Mouse (Mus musculus) CH12F3 (cell line): ENCODE data around the gene Gli3.

Experiments used
- in situ Hi-C: fragments of 300-500 bp; cut with MboI; formaldehyde crosslinking; loops from 2 replicates; pipeline ENCODE4 v1.14.3; 2020; ENCODE audit warnings: low sequenced_read_pairs

Gene Gli3

DNA sequence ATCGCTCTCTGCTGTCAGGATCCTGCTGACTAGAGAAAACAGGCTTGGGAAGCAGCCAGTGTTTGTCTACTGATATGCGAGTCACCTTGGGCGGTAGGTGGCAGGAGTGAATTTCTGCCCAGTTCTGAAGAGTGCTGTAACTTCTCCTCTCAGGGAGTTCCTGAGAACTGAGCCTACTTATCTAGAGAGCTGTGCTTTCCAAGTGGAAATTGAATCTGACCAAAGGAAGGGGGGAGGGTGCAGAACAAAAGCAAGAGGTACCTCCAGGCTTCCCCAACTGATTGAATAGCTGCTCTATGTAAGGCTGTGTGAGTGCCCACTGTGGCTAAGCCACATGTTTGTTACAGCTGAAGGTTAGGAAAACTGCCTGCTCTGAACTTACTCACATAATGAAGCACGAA is 244.4 kb downstream of the Gli3 start:
- in situ Hi-C loops = no loop called here

DNA sequence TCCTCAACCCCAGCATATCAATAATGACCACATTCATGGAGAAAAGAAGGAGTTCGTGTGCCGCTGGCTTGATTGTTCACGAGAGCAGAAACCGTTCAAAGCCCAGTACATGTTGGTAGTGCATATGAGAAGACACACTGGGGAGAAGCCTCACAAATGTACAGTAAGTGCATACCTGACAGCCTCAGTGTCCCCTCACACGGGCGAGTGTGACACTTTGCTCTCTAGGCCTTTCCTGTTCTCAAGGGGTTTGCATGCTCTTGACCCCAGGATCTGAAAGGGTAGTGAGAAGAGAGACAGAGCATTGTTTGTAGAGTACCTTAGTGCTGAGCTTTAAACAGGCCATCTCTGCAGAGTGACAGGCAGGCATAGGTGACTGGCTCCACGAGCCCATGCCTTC is 250.5 kb downstream of the Gli3 start:
- in situ Hi-C loops = no loop called here

DNA sequence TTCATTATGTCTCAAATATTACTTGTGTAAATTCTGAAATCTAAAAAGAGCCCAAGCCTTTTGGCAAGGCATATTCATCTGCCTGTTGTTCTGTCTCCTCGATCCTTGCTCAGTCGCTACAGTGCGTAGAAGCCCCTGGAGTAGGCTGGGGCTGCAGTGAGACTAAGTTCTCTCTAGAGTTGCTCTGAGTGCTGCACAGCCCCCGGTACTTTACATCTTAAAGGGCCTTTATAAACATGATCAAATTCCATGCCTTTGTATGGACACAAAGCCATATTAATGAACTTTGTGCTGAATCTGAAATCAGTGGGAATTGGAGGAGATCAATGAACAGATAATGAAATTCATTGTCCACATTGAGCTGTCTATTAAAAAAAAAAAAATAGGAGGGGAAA is 251.3 kb downstream of the Gli3 start:
- in situ Hi-C loops = no loop called here

DNA sequence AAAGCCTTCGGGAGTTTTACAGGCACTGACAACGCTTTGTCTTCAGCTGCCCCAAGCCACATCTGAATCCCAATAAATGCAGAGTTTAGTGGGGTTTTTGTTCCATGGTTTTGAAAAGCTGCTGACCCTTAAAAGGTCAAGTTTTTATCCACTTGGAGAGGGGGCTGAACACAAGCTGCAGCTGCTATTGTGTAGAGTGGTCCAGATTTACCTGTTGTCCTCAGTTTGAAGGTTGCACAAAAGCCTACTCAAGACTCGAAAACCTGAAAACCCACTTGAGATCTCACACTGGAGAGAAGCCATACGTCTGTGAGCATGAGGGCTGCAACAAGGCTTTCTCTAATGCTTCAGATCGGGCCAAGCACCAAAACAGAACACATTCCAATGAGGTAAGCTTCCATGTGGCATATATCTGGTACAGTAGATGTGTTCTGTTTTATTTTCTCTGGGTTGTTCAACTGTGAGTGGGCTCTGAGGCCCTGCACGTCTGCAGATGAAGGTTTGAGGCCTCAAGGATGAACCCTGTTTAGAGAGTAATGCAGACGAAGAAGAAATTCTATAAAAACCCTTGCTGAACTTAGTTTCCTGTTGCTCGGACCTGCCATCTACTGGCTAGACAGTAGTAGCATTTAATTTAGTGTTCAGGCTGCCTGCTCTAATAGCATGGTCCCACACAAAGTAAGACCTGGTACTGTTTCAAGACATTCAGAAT is 251.8 kb downstream of the Gli3 start:
- in situ Hi-C loops = no loop called here

DNA sequence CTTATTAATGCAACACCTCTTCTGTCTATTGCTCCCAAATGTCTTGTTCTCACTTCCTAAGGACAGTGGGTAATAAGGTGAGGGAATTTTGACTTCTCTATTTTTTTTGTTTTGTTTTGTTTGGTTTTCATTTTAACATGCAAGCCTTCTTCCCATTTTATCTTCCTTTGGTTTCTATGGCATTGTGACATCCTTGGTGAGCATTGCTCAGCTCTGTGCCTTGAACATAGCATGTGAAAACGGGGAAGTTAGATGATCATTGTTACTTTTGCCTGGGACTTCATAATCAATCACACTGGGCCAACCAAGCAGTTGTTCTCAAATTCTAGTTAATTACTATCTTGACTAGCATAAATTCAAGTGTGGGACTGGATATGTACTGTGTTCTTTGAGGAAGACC is 258.4 kb downstream of the Gli3 start:
- in situ Hi-C loops = no loop called here

DNA sequence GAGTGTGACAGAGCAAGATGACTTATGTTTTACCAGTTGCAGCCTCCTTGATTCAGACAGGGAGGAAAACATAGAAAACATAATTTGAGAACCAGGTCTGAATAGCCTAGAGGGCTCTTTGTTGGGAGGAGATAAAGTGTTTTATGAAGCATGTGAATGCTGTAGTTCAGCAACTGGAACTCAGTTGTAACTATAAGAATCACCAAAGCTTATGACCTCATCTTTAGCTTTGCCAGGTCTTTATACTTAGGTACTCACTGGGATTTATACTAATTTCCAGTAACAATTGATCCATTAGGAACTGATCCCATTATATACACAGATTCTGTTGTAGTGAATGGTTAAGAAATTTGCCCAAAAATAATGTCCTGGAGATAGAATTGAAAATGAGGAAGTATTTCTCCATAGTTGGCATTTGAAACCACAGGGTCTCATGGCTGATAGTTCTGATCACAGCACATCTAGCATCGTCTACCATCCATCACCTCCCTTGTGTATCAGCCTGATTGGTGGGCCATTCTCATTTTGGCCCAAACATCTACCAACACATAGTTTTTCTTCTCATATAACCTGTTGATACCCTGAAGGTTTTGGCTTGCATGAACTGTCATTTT is 259.8 kb downstream of the Gli3 start:
- in situ Hi-C loops = no loop called here

DNA sequence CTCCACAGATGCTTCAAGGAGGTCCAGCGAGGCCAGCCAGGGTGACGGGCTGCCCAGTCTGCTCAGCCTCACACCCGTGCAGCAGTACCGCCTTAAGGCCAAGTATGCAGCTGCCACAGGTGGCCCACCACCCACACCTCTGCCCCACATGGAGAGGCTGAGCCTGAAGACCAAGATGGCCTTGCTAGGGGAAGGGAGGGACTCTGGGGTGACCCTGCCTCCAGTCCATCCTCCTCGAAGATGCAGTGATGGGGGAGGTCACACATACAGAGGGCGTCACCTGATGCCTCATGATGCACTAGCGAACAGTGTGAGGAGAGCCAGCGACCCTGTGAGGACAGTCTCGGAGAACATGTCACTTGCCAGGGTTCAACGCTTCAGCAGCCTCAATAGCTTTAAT is 261.7 kb downstream of the Gli3 start:
- in situ Hi-C loops = no loop called here

DNA sequence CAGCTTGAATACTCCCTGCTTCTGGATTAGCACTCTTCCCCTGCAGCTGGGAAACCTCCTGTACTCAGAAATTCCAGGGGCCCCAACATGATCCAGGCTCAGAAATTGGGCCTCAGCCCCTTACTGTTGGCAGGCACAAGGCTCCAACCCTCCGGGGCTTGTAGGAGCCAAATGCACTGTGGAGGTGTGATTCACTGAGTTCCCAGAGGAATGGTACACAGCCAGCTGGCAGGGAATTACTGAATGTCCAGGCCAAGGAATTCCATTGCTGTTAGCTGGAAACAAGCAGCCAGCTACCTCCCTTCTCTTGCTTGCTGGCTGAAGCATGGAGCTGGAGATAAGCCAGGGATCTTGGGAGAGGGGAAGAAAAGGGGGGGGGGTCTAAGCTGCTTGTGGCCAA is 278.7 kb downstream of the Gli3 start:
- in situ Hi-C loops = no loop called here

DNA sequence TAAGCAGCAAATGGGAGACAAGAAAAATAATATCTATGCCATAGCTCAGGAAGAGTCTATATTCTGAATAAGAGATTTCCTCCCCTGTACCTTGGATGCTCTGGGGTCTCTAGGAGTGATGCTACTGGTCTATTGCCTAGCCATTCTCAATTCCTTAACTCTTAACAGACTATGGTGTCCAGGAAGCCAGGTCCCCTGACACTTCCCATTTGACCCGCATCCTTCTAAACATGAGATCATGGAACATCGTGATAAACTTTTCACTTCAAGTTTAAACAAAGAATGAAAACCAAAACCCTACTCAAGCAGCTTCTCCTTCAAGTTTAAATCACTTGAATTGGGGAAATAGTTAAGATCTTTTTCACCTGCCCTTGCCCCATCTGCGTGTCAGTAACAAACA is 279.3 kb downstream of the Gli3 start:
- in situ Hi-C loops = no loop called here

DNA sequence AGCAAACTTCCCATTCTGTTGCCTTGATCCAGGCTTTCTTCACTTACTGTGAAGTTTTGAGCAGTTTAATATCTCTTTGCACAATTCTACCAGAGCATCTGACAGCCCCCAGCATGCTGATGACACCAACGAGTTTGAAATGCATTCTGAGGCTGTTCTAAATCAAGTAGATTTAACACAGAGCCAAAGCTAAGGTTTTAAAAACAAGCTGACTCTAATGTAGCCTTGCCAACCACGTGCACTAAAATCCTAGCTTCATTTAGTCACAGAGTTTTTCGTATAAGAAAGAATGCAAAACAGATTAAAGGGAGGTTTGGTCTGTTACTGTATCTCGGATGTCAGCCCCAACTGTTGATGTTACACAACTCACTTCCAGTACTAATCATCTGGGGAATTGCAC is 279.7 kb downstream of the Gli3 start:
- in situ Hi-C loops = no loop called here

DNA sequence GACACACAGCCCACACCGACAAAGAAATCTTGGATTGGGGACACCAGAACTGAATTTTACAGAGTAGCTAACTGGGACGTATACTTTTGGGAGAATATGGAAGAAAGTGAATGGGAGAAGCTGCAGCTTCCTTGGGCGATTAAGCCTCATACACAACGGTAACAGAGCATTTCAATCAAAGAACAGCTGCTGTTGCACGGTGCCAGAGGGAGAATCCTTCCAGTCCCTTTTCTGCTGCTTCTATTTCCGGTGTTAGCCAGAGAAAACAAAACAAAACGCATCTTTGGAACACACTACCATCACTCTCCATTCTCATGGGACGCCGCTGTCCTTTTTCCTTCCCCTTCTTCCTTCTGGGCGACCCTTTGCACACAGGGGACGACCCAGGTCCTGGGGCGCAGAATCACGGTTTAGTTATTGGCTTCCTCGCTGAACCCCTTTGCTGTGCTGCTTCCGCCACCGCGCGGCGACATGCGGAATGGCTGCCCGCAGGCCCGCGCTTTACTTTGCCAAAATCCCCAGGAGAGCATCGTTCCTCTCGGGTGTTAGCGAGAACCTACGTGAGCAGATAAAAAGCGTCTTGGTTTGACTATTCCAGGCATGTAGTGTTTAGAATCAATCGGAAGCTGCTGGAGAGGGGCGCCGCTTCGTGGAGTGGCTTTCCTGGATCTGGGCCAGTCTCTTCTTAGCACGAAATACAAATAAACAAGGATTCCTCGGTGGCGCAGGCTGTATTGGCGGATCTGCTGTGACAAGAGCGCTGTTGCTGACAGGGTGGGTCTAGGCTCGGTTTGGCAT is 296.0 kb downstream of the Gli3 start:
- in situ Hi-C loops = no loop called here

DNA sequence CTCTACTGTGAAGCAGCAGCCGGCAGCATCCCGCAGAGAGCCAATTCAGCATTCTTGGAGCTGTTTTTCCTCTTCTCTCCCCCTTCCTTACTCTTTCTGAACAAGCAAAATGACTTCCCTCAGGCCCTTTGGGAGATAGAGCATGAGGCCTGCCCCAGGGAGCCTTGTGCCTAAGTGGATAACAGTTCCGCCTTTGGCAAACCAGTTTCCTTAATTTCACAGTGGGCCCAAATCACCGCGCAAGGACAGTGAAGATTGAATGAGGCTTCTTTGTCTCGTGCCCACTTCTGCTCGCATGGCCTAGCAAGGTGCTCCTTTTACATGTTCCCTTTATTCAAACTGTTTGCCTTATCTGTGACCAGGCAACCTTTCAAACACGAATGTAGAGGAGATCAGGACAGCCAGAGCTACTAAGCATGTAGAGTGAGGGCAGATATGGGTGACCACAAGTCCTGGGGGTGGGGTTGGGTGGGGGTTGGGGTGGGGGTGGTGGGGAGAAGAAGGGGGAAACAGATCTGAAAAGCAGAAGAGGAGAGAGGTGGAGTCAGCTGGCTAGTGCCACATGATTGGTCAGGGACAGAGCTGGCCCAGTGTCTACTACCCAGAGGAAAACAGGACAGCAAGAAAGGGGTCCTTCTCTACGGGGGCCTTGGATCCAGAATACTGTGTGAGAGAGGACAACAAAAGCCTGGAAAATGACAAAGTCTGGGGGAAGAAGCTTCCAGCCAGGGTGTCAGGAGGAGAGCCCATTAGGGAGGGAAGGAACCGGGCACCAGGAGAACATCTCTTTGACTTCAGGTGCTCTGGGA is 296.8 kb downstream of the Gli3 start:
- in situ Hi-C loops = no loop called here

DNA sequence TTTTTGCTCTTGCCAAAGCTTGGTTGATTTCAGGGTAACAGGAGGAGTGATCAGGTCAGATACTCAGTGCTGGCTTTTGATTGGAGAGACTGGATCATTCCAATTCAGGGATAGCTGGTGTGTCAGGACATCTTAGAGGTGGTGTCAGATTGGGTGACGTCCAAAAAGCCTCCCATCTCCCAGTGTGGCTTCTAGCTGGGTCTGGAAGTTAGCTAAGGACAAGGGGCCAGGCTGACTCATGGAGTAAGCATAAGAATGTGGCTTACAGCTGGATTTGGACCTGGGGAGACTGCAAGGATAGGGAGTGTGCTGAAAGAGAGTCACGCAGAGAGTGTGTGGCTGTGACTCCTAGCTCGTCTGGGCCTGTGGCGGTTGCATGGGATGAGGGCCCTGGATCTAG is 299.3 kb downstream of the Gli3 start:
- in situ Hi-C loops = no loop called here

DNA sequence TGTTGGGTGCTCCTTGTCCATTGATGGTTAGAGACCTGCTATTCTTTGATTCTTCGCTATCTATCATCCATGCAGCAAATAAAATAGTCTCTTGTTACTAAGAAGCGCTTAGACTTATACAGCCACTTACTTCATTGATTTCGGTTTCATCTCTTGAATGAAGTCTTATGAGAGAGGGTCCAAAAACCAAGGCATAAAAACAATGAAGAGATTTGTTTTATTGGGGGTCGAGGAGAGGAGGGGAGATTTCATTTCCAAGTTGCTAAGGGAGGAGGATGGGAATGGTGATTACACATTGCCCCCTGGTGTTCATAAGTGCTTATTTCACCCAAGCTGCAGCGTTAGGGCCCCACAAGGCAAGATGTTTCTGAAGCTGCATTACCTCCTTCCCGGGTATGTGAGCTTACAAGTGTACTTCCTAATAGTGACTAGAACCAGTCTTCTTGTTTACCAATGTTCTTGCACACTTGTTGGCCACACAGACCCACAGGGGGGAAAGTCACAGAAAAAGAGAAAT is 299.9 kb downstream of the Gli3 start:
- in situ Hi-C loops = no loop called here

DNA sequence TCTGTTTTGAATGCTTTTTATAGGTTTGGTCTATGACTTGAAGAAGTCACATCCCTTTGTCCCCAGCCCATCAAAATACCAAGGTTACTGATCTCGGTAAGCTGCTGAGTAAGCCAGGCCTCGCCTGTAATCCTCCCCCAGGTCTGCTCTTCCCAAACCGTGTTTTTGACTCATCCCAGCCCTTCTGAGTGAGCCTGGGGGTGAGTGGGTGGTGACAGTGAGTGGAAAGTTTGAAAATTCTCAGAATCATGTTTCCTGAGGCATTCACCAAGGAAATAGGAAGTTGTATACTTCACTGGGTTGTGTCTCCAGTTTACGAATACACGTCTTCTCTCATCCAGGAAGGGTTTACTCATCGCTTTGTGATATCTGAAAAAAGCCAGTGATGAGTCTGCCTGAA is 314.6 kb downstream of the Gli3 start:
- in situ Hi-C loops = no loop called here
